Comparison of ENCODE assay signal across 8 mouse cellular contexts in genomic region chr8:105685796-105686308, GRCm38 (mm10). TPM values are rescaled to one million over a fixed set of nuclear protein-coding genes. Genes with fewer than 3 reads are reported as not detected.
DNase-seq lines count a peak whose midpoint lies in the region; ATAC-seq and TF ChIP-seq lines count a peak whose summit lies in the region.

Gene Carmil2, plus strand, starts transcription at chr8:105686274.

- H3K9me3 ChIP-seq in forebrain, embryonic 15.5 days = no peaks in the 10 kb centered on the region
- H3K9me3 ChIP-seq in hindbrain, embryonic 14.5 days (ENCODE audit: control insufficient read depth, low read length) = no peaks in the 10 kb centered on the region
- no peaks in the 10 kb centered on the region for H3K9me3 ChIP-seq in megakaryocyte, embryonic 14.5 days

- H3K4me1 ChIP-seq in bone marrow, adult 2 months (ENCODE audit: control insufficient read depth, insufficient read depth, low read length) = no peaks in the 10 kb centered on the region; the same call in 1 of the 2 replicates
- H3K4me1 ChIP-seq in forebrain, embryonic 15.5 days = no peaks in the 10 kb centered on the region
- H3K4me1 ChIP-seq in hindbrain, embryonic 14.5 days (replicated peaks; ENCODE audit: control insufficient read depth, insufficient read depth, low read length) = no peaks in the 10 kb centered on the region
- H3K4me1 ChIP-seq in megakaryocyte, embryonic 14.5 days = peaks cover 25% of the 10 kb centered on the region

- no peak for DNase-seq in frontal cortex, postnatal 36 days (ENCODE audit: low spot score in 2 of 2)
- DNase-seq in hindbrain, embryonic 14.5 days (ENCODE audit: low spot score) = no peak
- DNase-seq in left cerebral cortex, postnatal 14 days (ENCODE audit: low spot score in 2 of 2) = no peak
- DNase-seq in spleen, postnatal 36 days (ENCODE audit: low spot score in 2 of 2) = peak; percentile 85 to 87

- peak; percentile 27; the same call in 1 of the 2 replicates for ATAC-seq in frontal cortex, adult (ENCODE audit: low TSS enrichment)
- no peak for ATAC-seq in forebrain, embryonic 15.5 days (replicated peaks)
- no peak for ATAC-seq in hindbrain, embryonic 14.5 days (ENCODE audit: low FRiP score)

- H3K4me3 ChIP-seq in bone marrow, adult 2 months (replicated peaks; ENCODE audit: control insufficient read depth, low read depth, low read length) = peak within 1 kb of the TSS; percentile 74
- H3K4me3 ChIP-seq in forebrain, embryonic 15.5 days = no peak within 1 kb of the TSS
- no peak within 1 kb of the TSS for H3K4me3 ChIP-seq in hindbrain, embryonic 14.5 days (replicated peaks; ENCODE audit: low read length)
- H3K4me3 ChIP-seq in megakaryocyte, embryonic 14.5 days (replicated peaks) = peak within 1 kb of the TSS; percentile 90

- H3K9ac ChIP-seq in forebrain, embryonic 15.5 days (replicated peaks) = no peak within 1 kb of the TSS
- no peak within 1 kb of the TSS for H3K9ac ChIP-seq in hindbrain, embryonic 14.5 days

- H3K27ac ChIP-seq in bone marrow, adult 2 months (ENCODE audit: control insufficient read depth, insufficient read depth, low read depth, low read length, poor library complexity) = peak within 1 kb of the TSS; percentile 83
- no peak within 1 kb of the TSS for H3K27ac ChIP-seq in forebrain, embryonic 15.5 days (replicated peaks)
- H3K27ac ChIP-seq in hindbrain, embryonic 14.5 days = no peak within 1 kb of the TSS

- no peak within 1 kb of the TSS for H3K4me2 ChIP-seq in forebrain, embryonic 15.5 days (replicated peaks)
- H3K4me2 ChIP-seq in hindbrain, embryonic 14.5 days (replicated peaks) = peak within 1 kb of the TSS; percentile 10; the same call in 1 of the 2 replicates

- H3K36me3 ChIP-seq in forebrain, embryonic 15.5 days = peaks cover 37% of the 10 kb centered on the region
- peaks cover 35% of the 10 kb centered on the region for H3K36me3 ChIP-seq in hindbrain, embryonic 14.5 days (replicated peaks; ENCODE audit: control insufficient read depth, insufficient read depth)
- H3K36me3 ChIP-seq in megakaryocyte, embryonic 14.5 days (replicated peaks; ENCODE audit: low read length) = peaks cover 48% of the 10 kb centered on the region

- intact Hi-C loops in left cerebral cortex, postnatal 14 days (cut with DNase I) = no loop called here

- peak; percentile 92 for TF ChIP-seq CTCF in bone marrow, adult 2 months (IDR thresholded peaks at IDR 0.05; ENCODE audit: control insufficient read depth, insufficient read depth, low read length)

- no peak; the same call in 1 of the 2 replicates for TF ChIP-seq POLR2A in bone marrow, adult 2 months (IDR thresholded peaks at IDR 0.05; ENCODE audit: borderline replicate concordance, control insufficient read depth, low read depth, low read length)

- H3K27me3 ChIP-seq in forebrain, embryonic 15.5 days = no peaks in the 10 kb centered on the region
- H3K27me3 ChIP-seq in hindbrain, embryonic 14.5 days (ENCODE audit: control insufficient read depth, insufficient read depth, low read length) = no peaks in the 10 kb centered on the region
- H3K27me3 ChIP-seq in megakaryocyte, embryonic 14.5 days (replicated peaks) = no peaks in the 10 kb centered on the region

- WGBS in bone marrow, adult 2 months = 3% methylated on average over 26 of the region's 26 CpGs
- 13% methylated on average over 25 of the region's 26 CpGs for whole genome bisulfite sequencing in forebrain, embryonic 15.5 days
- 15% methylated on average over 26 of the region's 26 CpGs for WGBS in hindbrain, embryonic 14.5 days

RNA-seq across cellular contexts. Expression of gene Carmil2, which starts in this region (rescaled TPM):
- 21.2 and 42.6 TPM in 2 replicates for polyA plus RNA-seq in bone marrow, adult 2 months (2011; ENCODE audit: insufficient read depth, insufficient read length, low replicate concordance, missing spikeins)
- 12.1 and 12.3 TPM in 2 replicates for polyA plus RNA-seq in forebrain, embryonic 15.5 days (2015; fragmentation: Nextera tagmentation; extraction: Ambion mirVana)
- 22.3 and 24.4 TPM in 2 replicates for polyA plus RNA-seq in hindbrain, embryonic 14.5 days (2014; fragmentation: Nextera tagmentation; extraction: Ambion mirVana)
- total RNA-seq in left cerebral cortex, postnatal 14 days (2021) = 10 to 100 TPM; 55.4 to 56.2 TPM
- polyA plus RNA-seq in megakaryocyte, embryonic 14.5 days (2012; ENCODE audit: insufficient read depth, low replicate concordance) = 22.9 and 31.4 TPM in 2 replicates

Comparison
In these comparisons a context has a peak if more than half of its experiments do, and no peak if none do; other contexts are left out.
1. DNase-seq: peak in spleen, postnatal 36 days (2 of 2); none in frontal cortex, postnatal 36 days (0 of 2), hindbrain, embryonic 14.5 days (single experiment) and left cerebral cortex, postnatal 14 days (0 of 2).
2. H3K4me3 ChIP-seq: peak in bone marrow, adult 2 months (single experiment) and megakaryocyte, embryonic 14.5 days (single experiment); none in forebrain, embryonic 15.5 days (single experiment) and hindbrain, embryonic 14.5 days (single experiment).